Mouse (Mus musculus): ENCODE data around the gene Dmgdh. TPM values are rescaled to one million over a fixed set of nuclear protein-coding genes. Genes with fewer than 3 reads are reported as not detected.

The Dmgdh gene
- polyA plus RNA-seq, 1 experiment from 2014 or later = 0.10 TPM

DNA sequence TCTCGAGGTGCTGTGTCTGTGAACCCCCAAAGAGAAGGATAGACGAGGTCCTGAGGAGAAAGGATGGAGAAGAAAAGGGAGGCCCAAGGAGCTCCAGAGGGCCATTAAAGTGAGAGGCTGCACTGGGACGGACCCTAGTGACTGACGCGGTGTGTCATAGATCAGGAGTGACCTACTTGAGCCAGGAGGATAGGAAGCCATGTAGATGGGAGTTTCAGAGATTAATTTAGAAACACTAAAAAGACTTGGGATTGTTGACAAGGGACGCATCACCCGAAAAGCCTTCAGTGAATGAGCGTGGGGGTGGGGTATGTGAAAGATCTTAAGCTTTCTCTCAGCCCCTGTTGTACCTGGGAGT, 98.0 kb downstream of the Dmgdh start:
- Histone ChIP-seq H3K9ac (ENCODE audit: low read length) (peak overlapping the region; percentile 93), H3K4me1 (ENCODE audit: control insufficient read depth, insufficient read depth, low read length) (peaks cover 9% of the 10 kb centered on the region; the same call in 1 of the 2 replicates), H3K4me3 (ENCODE audit: low read depth, low read length) (peak overlapping the region; percentile 63), H3K36me3 (ENCODE audit: control insufficient read depth, insufficient read depth, low read length) (no peaks in the 10 kb centered on the region), H3K27me3 (replicated peaks; ENCODE audit: control insufficient read depth, insufficient read depth, low read length) (no peaks in the 10 kb centered on the region), H3K9me3 (replicated peaks; ENCODE audit: control insufficient read depth, low read length) (no peaks in the 10 kb centered on the region), H3K4me2 (ENCODE audit: low read length) (peak overlapping the region; percentile 97), H3K27ac (ENCODE audit: low read depth, low read length) (peak overlapping the region; percentile 84; the same call in 1 of the 2 replicates)
- WGBS = 32% methylated on average over 8 of the region's 8 CpGs
- DNase-seq (ENCODE audit: low spot score) = peak; percentile 25
- ATAC-seq = no peak

DNA sequence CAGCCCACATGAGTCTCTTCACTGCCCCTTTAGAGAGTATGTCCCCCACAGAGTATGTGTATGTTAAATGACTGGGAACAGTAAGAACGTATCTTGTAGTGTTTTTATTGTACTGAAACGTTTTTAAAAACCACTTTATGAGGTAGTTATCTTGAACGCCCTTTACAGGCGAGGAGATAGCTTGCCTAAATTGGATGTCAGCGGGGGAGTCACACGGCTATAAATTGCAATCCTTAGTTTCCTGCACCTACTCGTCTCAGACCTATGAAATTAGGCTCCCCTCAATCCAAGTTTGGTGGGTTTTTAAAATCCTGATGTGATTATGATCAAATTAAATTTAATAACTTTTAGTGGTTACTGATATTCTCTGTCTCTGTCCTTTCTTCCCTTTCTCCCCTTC, 98.6 kb downstream of the Dmgdh start:
- Histone ChIP-seq H3K4me3 (ENCODE audit: low read depth, low read length) (no peak overlapping the region), H3K4me1 (ENCODE audit: control insufficient read depth, insufficient read depth, low read length) (peaks cover 9% of the 10 kb centered on the region; the same call in 1 of the 2 replicates), H3K27me3 (replicated peaks; ENCODE audit: control insufficient read depth, insufficient read depth, low read length) (no peaks in the 10 kb centered on the region), H3K36me3 (ENCODE audit: control insufficient read depth, insufficient read depth, low read length) (no peaks in the 10 kb centered on the region), H3K4me2 (ENCODE audit: low read length) (peak overlapping the region; percentile 97), H3K9me3 (replicated peaks; ENCODE audit: control insufficient read depth, low read length) (no peaks in the 10 kb centered on the region), H3K9ac (ENCODE audit: low read length) (no peak overlapping the region; the same call in 1 of the 2 replicates), H3K27ac (ENCODE audit: low read depth, low read length) (no peak overlapping the region)
- DNase-seq (ENCODE audit: low spot score) (no peak), ATAC-seq (no peak)
- 86% methylated on average over 7 of the region's 7 CpGs for WGBS

DNA sequence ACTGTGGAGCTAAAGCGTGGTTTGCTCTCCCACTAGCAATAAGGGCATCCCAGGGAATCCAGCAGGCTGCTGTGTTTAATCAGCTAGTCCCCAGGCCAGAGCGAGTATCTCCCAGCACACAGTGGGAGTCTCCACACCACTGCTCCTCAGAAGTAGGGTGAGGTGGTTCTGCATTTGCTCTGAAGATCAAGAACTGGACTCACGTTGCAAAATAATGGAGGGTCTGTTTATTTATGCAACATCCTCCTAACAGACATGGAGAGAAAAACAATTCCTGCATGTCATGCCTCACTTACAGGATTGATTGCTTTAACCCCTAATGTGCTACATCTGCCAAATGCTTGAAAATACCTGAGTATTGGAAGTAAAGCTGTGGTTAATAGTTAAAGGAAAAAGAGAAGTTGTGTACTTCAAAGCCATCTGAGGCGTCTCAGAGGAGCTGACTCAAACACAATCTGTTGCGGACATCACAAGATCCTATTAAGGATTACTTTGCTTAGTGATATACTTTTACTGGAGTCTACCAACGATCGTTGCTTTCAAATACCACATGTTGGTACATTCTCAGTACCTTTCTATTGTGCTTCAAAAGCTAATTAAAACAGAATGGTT, 99.6 kb downstream of the Dmgdh start:
- H3K27ac ChIP-seq (ENCODE audit: low read depth, low read length) = no peak overlapping the region
- H3K4me2 ChIP-seq (ENCODE audit: low read length) = no peak overlapping the region
- H3K9me3 ChIP-seq (replicated peaks; ENCODE audit: control insufficient read depth, low read length) = no peaks in the 10 kb centered on the region
- H3K9ac ChIP-seq (ENCODE audit: low read length) = no peak overlapping the region
- ATAC-seq (no peak), DNase-seq (ENCODE audit: low spot score) (no peak)
- H3K4me1 ChIP-seq (ENCODE audit: control insufficient read depth, insufficient read depth, low read length) = peaks cover 9% of the 10 kb centered on the region; the same call in 1 of the 2 replicates
- WGBS = 66% methylated on average over 7 of the region's 7 CpGs
- H3K27me3 ChIP-seq (replicated peaks; ENCODE audit: control insufficient read depth, insufficient read depth, low read length) = no peaks in the 10 kb centered on the region
- no peak overlapping the region for H3K4me3 ChIP-seq (ENCODE audit: low read depth, low read length)
- no peaks in the 10 kb centered on the region for H3K36me3 ChIP-seq (ENCODE audit: control insufficient read depth, insufficient read depth, low read length)

DNA sequence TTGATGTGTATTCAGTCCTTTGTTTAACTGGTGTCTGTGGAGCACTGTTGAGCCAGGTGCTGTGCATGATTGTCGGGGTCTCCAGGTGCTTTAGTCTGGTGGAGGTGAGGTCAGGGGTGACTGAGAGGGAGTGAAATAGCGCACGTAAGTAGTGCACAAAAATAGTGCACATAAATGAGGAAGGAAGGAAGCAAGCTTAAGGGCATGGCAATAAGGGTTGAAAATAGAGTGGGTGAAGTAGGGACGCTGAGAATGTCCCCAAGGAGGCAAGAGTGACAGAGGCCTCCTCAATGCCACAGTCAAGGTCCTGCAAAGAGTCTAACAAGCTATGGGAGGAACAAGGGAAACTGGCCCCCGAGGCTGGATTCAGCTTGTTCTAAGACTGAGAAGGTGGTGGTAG, 108.6 kb downstream of the Dmgdh start:
- WGBS = 88% methylated on average over 5 of the region's 5 CpGs
- 0 out of 2 replicates have a peak, but pooled peaks cover 2% of the 10 kb centered on the region for H3K4me1 ChIP-seq (ENCODE audit: control insufficient read depth, insufficient read depth, low read length)
- no peak overlapping the region for H3K27ac ChIP-seq (ENCODE audit: low read depth, low read length)
- no peaks in the 10 kb centered on the region for H3K27me3 ChIP-seq (replicated peaks; ENCODE audit: control insufficient read depth, insufficient read depth, low read length)
- H3K4me2 ChIP-seq (ENCODE audit: low read length) = no peak overlapping the region
- no peak overlapping the region for H3K4me3 ChIP-seq (ENCODE audit: low read depth, low read length)
- H3K9ac ChIP-seq (ENCODE audit: low read length) = no peak overlapping the region
- no peaks in the 10 kb centered on the region for H3K9me3 ChIP-seq (replicated peaks; ENCODE audit: control insufficient read depth, low read length)
- no peaks in the 10 kb centered on the region for H3K36me3 ChIP-seq (ENCODE audit: control insufficient read depth, insufficient read depth, low read length)
- DNase-seq (ENCODE audit: low spot score) (no peak), ATAC-seq (no peak)

DNA sequence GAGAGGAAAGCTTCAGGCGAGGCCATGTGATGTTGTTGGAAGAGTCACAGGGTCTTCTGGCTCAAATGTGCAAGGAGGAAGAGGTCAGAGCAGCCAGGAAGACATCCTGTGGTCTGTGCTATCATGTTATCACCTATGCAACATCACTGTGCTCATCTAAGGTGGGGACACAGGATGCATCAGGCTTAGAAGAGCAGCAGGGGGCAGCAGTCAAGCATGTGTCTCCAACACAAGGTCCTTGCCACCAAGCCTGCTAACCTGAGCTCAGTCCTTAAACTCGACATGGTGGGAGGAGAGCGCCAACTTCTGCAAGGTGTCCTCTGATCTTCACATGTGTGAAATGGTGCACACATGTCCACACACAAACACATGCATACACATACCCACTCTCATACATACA, 111.1 kb downstream of the Dmgdh start:
- H3K4me3 ChIP-seq (ENCODE audit: low read depth, low read length) = no peak overlapping the region
- 80% methylated on average over 3 of the region's 3 CpGs for WGBS
- H3K9me3 ChIP-seq (replicated peaks; ENCODE audit: control insufficient read depth, low read length) = no peaks in the 10 kb centered on the region
- no peak for DNase-seq (ENCODE audit: low spot score)
- H3K36me3 ChIP-seq (ENCODE audit: control insufficient read depth, insufficient read depth, low read length) = no peaks in the 10 kb centered on the region
- H3K4me1 ChIP-seq (ENCODE audit: control insufficient read depth, insufficient read depth, low read length) = 0 out of 2 replicates have a peak, but pooled peaks cover 3% of the 10 kb centered on the region
- H3K4me2 ChIP-seq (ENCODE audit: low read length) = no peak overlapping the region
- no peak for ATAC-seq
- no peak overlapping the region for H3K27ac ChIP-seq (ENCODE audit: low read depth, low read length)
- H3K27me3 ChIP-seq (replicated peaks; ENCODE audit: control insufficient read depth, insufficient read depth, low read length) = no peaks in the 10 kb centered on the region
- H3K9ac ChIP-seq (ENCODE audit: low read length) = no peak overlapping the region

DNA sequence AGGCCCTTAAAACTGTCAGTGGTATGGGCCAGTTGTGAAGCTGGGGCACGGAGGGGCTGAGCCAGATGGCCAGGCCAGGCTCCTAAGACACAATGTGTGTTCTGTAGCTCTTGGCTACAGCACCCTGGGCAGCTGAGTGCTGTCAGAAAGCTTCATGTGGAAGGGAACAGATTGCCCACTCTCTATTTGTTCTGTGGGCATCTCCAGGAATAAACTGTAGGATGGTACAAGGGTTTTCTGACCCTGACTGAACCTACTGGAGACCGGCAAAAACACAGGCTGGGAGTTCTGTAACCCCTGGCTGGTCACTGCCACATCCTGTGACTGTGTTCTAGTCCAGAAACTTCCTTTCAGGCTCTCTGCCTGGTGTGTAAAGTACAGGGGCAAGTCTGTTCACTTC, 111.8 kb downstream of the Dmgdh start:
- H3K9me3 ChIP-seq (replicated peaks; ENCODE audit: control insufficient read depth, low read length) = no peaks in the 10 kb centered on the region
- 86% methylated on average over 2 of the region's 2 CpGs for WGBS
- H3K4me2 ChIP-seq (ENCODE audit: low read length) = no peak overlapping the region
- no peaks in the 10 kb centered on the region for H3K36me3 ChIP-seq (ENCODE audit: control insufficient read depth, insufficient read depth, low read length)
- ATAC-seq (no peak), DNase-seq (ENCODE audit: low spot score) (no peak)
- H3K27me3 ChIP-seq (replicated peaks; ENCODE audit: control insufficient read depth, insufficient read depth, low read length) = no peaks in the 10 kb centered on the region
- H3K4me1 ChIP-seq (ENCODE audit: control insufficient read depth, insufficient read depth, low read length) = 0 out of 2 replicates have a peak, but pooled peaks cover 3% of the 10 kb centered on the region
- no peak overlapping the region for H3K9ac ChIP-seq (ENCODE audit: low read length)
- H3K4me3 ChIP-seq (ENCODE audit: low read depth, low read length) = no peak overlapping the region
- no peak overlapping the region for H3K27ac ChIP-seq (ENCODE audit: low read depth, low read length)

DNA sequence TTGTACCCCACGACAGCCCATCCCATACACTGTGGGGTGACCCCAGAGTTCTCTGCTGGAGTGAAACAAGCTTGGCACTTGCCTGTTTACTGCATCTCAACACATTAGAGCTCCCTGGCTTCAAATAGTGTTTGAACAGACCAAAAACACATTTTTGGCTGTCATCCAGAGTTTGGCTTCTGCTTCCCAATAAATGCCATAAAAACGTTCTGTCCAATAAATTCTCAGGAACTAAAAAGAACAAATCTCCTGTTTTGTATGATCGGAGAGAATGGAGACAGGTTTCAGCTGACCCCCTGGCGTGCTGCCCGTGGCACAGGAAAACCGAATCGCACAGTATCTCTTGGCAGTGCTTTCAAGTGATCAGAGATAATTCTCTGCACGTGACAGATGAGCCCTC, 113.4 kb downstream of the Dmgdh start:
- Histone ChIP-seq H3K9ac (ENCODE audit: low read length) (no peak overlapping the region), H3K27me3 (replicated peaks; ENCODE audit: control insufficient read depth, insufficient read depth, low read length) (no peaks in the 10 kb centered on the region), H3K4me3 (ENCODE audit: low read depth, low read length) (no peak overlapping the region), H3K4me1 (ENCODE audit: control insufficient read depth, insufficient read depth, low read length) (0 out of 2 replicates have a peak, but pooled peaks cover 3% of the 10 kb centered on the region), H3K4me2 (ENCODE audit: low read length) (no peak overlapping the region), H3K27ac (ENCODE audit: low read depth, low read length) (no peak overlapping the region), H3K36me3 (ENCODE audit: control insufficient read depth, insufficient read depth, low read length) (no peaks in the 10 kb centered on the region), H3K9me3 (replicated peaks; ENCODE audit: control insufficient read depth, low read length) (no peaks in the 10 kb centered on the region)
- ATAC-seq (peak; percentile 72; the same call in 1 of the 2 replicates), DNase-seq (ENCODE audit: low spot score) (peak; percentile 77)
- WGBS = 53% methylated on average over 8 of the region's 8 CpGs

DNA sequence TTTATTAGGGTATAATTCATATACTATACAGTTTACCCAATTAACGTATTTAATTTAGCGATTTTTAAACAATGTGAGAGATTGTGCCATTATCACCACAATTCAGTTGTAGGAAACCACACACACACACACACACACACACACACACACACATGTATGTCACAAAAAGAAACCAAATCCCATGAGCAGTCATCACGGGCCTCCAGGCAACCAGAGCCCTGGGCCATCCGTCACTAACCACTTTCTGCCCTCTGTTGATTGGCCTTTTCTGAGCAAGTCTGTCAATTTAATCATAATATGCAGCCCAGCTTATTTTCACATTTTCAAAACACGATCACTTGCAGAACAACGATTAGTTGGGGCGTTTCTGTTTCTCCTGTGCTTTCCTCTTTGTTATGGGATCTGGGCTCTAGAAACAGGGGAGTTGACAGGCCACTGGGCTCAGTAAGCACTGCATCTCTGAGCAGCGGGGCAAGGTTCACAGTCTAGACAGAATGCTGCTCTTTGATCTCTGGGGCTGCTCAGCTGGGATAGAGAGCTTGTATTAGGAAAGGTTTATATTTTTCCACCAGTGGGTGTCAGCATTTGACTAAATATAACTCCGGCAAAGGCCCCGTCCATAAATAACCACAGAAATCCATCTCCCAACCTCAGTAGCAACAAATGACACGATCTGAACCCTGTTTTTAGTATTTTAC, 118.9 kb downstream of the Dmgdh start:
- no peaks in the 10 kb centered on the region for H3K9me3 ChIP-seq (replicated peaks; ENCODE audit: control insufficient read depth, low read length)
- no peak overlapping the region for H3K9ac ChIP-seq (ENCODE audit: low read length)
- H3K4me1 ChIP-seq (ENCODE audit: control insufficient read depth, insufficient read depth, low read length) = no peaks in the 10 kb centered on the region
- no peak overlapping the region for H3K4me2 ChIP-seq (ENCODE audit: low read length)
- H3K27ac ChIP-seq (ENCODE audit: low read depth, low read length) = no peak overlapping the region
- 55% methylated on average over 11 of the region's 11 CpGs for WGBS
- H3K36me3 ChIP-seq (ENCODE audit: control insufficient read depth, insufficient read depth, low read length) = no peaks in the 10 kb centered on the region
- ATAC-seq (peak; percentile 91), DNase-seq (ENCODE audit: low spot score) (peak; percentile 88)
- no peaks in the 10 kb centered on the region for H3K27me3 ChIP-seq (replicated peaks; ENCODE audit: control insufficient read depth, insufficient read depth, low read length)
- no peak overlapping the region for H3K4me3 ChIP-seq (ENCODE audit: low read depth, low read length)

DNA sequence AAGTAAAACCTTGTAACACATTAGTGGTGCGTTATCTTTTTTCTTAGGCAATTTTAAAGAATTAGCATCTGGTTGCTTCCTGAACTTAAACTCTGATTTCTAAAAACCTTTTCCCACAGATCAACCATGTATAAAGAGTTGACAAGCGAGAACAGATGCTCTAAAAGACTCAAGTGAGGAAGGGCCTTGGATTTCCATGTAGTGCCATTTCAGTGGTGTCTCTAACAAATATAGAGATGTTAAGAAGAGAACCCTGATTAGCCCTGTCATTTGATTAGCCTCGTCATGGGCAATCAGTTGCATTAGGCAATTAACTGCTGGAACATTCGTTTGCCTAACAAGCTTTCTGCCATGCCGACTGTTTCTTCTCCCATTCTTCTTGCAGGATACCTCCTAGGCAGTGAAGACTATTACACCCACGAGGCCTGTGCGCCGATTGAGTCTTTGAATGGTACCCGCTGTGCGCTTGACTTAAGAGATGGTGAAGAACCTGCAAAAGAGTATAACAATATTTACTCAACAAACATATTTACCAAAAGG, 119.5 kb downstream of the Dmgdh start:
- ATAC-seq = peak; percentile 57; the same call in 1 of the 2 replicates
- no peak overlapping the region for H3K4me3 ChIP-seq (ENCODE audit: low read depth, low read length)

More for the DNA sequence above, 119.5 kb downstream of the Dmgdh start:
- Histone ChIP-seq H3K4me1 (ENCODE audit: control insufficient read depth, insufficient read depth, low read length) (no peaks in the 10 kb centered on the region), H3K9me3 (replicated peaks; ENCODE audit: control insufficient read depth, low read length) (no peaks in the 10 kb centered on the region), H3K9ac (ENCODE audit: low read length) (no peak overlapping the region), H3K36me3 (ENCODE audit: control insufficient read depth, insufficient read depth, low read length) (no peaks in the 10 kb centered on the region), H3K27ac (ENCODE audit: low read depth, low read length) (no peak overlapping the region), H3K27me3 (replicated peaks; ENCODE audit: control insufficient read depth, insufficient read depth, low read length) (no peaks in the 10 kb centered on the region), H3K4me2 (ENCODE audit: low read length) (no peak overlapping the region)
- WGBS = 53% methylated on average over 10 of the region's 10 CpGs
- DNase-seq (ENCODE audit: low spot score) = no peak
